Mouse (Mus musculus) G1E (cell line): ENCODE results near the gene Acp4. TPM values are rescaled to one million over a fixed set of nuclear protein-coding genes. Genes with fewer than 3 reads are reported as not detected.
A peak's percentile ranks its signal among the peaks of the same experiment; 100 is the strongest.
"Not testable (repeated sequence)": the region's sequence is repeated elsewhere in the genome, so short reads cannot be mapped to it uniquely, and the experiment has no call there.

Experiments
- ATAC-seq: 2 replicates; pipeline ENCODE4 v1.8.0; 2016; ENCODE audit warnings: mild to moderate bottlenecking; ENCODE audit not compliant: insufficient number of reproducible peaks, poor library complexity, low FRiP score, severe bottlenecking; ENCODE audit errors: extremely low read depth
- DNase-seq: peaks from one replicate; pipeline ENCODE4 v3.0.0; 2012; ENCODE audit warnings: low spot score
- H3K27me3 ChIP-seq: 2 replicates; pipeline ENCODE4 v1.6.1; 2012; ENCODE audit warnings: mild to moderate bottlenecking, low read length, inconsistent platforms; ENCODE audit not compliant: insufficient read depth
- H3K36me3 ChIP-seq: replicated peaks from 2 replicates; pipeline ENCODE3; 2012; ENCODE audit warnings: mild to moderate bottlenecking, inconsistent platforms
- H3K4me1 ChIP-seq: 2 replicates; pipeline ENCODE4 v1.6.1; 2012; ENCODE audit warnings: low read depth, low read length, inconsistent platforms, mixed read lengths; ENCODE audit not compliant: insufficient read depth
- H3K4me3 ChIP-seq: 2 replicates; pipeline ENCODE4 v1.5.1; 2012; ENCODE audit warnings: low read depth, mild to moderate bottlenecking, inconsistent platforms, low read length, moderate library complexity, mixed read lengths
- H3K9me3 ChIP-seq: replicated peaks from 2 replicates; pipeline ENCODE4 v1.6.1; 2012; ENCODE audit warnings: inconsistent platforms
- CTCF ChIP-seq: IDR thresholded peaks from 2 replicates; pipeline ENCODE4 v1.5.1; 2012; ENCODE audit warnings: low read depth, low read length, inconsistent platforms, mixed read lengths
- GATA1 ChIP-seq: IDR thresholded peaks from 2 replicates; pipeline ENCODE4 v1.6.1; 2012; ENCODE audit warnings: borderline replicate concordance, low read length, inconsistent platforms, mixed read lengths
- GATA2 ChIP-seq: IDR thresholded peaks from 2 replicates; pipeline ENCODE4 v1.6.1; 2012; ENCODE audit warnings: low read depth, low read length, inconsistent platforms, borderline replicate concordance
- POLR2AphosphoS5 ChIP-seq: IDR thresholded peaks from 2 replicates; pipeline ENCODE4 v1.6.1; 2012; ENCODE audit warnings: low read depth, low read length, inconsistent platforms; ENCODE audit not compliant: insufficient replicate concordance
- TAL1 ChIP-seq: conservative IDR thresholded peaks from 2 replicates; pipeline ENCODE4 v1.6.1; 2012; ENCODE audit warnings: low read depth, low read length, inconsistent platforms, mixed read lengths
- polyA plus RNA-seq: library from polyadenylated mRNA; stranded (reverse); fragments of >175 nt; gene quantifications from 2 replicates; pipeline ENCODE4 v1.2.3, GENCODE M21; 2012
- total RNA-seq, 2 experiments: library from RNA; stranded (forward) in 1 of 2; stranded (reverse) in 1 of 2; fragments of 200-1000 nt in 1 of 2; fragments of >200 nt in 1 of 2; fragmentation: Nextera tagmentation in 1 of 2; gene quantifications; 2 replicates each; pipeline ENCODE4 v1.2.3; 2014 to 2017

The Acp4 gene
- total and polyA plus RNA-seq, 3 experiments: not detected

DNA sequence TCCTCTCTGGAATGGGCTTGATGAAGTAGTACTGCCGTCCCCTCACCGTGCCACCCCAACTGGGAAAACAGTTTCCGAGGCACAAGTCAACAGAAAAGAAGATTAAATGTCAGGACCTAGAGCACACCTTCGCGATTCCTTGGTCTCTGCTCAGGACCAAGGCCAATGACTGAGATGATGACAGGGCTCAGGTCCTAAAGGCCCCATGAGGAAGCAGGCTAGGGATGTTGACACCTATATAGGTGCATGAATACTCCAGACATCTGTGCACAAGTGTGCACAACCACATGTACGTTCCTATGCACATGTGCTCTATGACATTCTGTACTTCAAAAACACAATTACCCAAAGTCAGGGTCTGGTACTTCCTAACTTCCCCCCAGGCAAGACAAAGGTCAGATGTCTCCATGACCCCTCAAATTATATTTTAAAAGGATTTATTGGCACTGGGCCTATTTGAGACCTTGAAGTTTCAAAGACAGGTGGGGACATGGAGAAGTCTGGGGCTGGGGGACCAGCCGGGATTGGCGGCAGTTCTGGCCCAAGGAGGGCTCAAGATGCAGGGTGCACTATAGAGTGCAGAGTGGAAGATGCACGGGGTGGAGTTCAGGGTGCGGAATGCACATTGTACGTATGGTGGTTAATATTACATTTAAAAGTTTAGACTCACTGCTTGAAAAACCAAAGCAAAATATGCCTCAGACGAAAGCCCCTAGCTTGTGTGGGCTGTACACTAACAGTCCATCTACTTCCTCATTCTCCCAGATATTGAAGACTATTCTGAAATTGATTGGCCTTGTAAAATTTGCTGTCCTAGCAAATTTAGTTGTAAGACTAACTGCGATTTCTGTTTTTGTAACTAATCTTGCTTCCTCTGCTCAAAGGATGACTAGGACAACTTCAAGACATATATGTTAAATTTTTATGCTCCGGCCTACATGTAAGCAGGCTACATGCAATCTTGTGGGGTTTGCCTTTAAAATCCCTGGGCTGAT lies 46.5 kb upstream of the Acp4 start:
- Histone ChIP-seq H3K4me3 (peak overlapping the region; percentile 87), H3K36me3 (peaks cover 7% of the 10 kb centered on the region), H3K4me1 (peaks cover 27% of the 10 kb centered on the region), H3K9me3 (no peaks in the 10 kb centered on the region), H3K27me3 (peaks cover 22% of the 10 kb centered on the region)
- DNase-seq: no peak
- TF ChIP-seq POLR2AphosphoS5: no peak
- no peak for TF ChIP-seq GATA2
- no peak for TF ChIP-seq TAL1
- TF ChIP-seq GATA1: no peak
- no peak for ATAC-seq

DNA sequence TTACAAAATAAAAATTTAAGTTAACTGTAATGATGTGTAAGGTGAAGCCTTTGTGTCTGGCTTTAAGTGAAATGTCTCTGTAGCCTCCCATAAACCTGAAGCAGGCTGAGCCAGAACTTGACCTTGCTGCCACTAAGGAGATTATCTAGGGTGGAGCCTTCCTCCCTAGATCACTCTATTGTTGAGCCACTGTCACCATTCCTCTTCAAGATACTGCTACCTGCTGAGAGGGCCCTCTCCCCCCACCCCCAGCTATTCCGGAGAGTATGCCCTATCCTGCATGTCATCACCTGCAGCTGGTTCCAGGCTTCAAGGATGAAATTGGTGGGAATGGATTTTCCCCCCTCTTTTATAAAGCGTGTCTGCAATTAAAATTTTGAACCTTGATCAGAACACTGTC lies 40.3 kb upstream of the Acp4 start:
- H3K36me3 ChIP-seq: not testable (repeated sequence)

DNA sequence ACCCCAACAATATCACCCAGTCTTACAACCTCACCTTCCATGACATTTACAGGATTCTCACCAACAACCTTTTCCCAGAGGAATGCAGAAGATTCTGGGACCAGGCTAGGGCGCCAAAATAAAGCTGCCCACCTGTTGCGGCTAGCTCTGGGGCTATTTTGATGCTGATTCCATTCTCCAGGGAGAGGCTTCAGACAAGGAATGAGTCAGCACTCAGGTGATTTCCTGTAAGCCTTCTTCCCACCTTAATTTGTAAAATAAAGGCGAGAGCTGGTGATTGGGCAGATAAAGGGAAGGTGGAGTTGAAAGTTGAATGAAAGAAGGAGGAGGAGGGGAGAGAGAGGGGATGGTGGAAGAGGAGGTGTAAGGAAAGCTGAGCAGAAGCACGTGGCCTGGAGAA lies 34.2 kb upstream of the Acp4 start:
- no peak for DNase-seq
- Histone ChIP-seq H3K4me3 (no peak overlapping the region), H3K9me3 (no peaks in the 10 kb centered on the region), H3K36me3 (no peaks in the 10 kb centered on the region), H3K4me1 (no peaks in the 10 kb centered on the region), H3K27me3 (peaks cover 24% of the 10 kb centered on the region)
- ATAC-seq: no peak
- TF ChIP-seq CTCF (no peak), POLR2AphosphoS5 (no peak), GATA2 (no peak)

More for the DNA sequence above, 40.3 kb upstream of the Acp4 start:
- peaks cover 16% of the 10 kb centered on the region for H3K27me3 ChIP-seq
- not testable (repeated sequence) for H3K4me1 ChIP-seq, H3K9me3 ChIP-seq, H3K4me3 ChIP-seq, DNase-seq, ATAC-seq

DNA sequence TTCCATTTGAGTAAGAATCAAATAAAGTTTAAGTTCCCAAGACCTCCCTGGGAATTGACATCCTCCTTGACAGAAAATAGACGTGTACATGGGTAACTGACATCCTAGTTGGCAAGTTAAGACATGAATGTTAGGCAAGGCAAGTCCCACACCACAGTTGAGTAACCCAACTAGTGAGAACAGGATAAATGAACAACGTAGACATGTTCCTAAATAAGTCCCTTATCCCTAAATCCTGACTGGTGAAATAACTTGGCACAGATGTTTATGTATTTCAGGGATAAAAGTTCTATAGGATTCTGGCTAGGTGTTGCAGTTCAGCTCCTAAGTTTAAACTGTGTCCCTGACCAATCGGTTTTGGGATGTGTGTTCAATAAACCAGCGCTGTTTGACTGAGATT lies 33.8 kb upstream of the Acp4 start:
- ATAC-seq: no peak
- peaks cover 21% of the 10 kb centered on the region for H3K27me3 ChIP-seq
- TF ChIP-seq TAL1 (no peak), POLR2AphosphoS5 (no peak), GATA2 (no peak), CTCF (no peak)
- H3K36me3 ChIP-seq: no peaks in the 10 kb centered on the region
- H3K4me1 ChIP-seq: no peaks in the 10 kb centered on the region
- H3K9me3 ChIP-seq: no peaks in the 10 kb centered on the region
- DNase-seq: no peak
- no peak overlapping the region for H3K4me3 ChIP-seq

DNA sequence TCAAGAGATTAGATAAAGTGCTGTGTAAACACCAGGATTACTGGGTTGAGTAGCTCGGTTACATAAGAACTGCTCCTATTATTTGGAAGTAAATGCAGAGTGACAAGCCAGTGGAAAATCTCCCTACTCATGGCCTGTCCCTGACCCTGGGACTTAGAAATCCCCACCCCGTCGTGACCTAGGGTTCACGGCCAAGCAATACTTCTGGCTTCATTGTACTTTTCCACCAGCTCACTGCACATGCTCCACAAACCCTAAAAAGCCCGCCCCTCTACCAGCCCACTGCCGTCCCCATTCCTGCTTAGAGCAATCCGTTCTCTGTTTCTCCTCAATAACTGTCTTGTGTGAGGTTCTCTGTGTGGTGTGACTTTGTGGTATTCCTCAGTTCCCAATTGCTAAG lies 30.6 kb upstream of the Acp4 start:
- TF ChIP-seq POLR2AphosphoS5 (no peak), CTCF (no peak), GATA1 (no peak), TAL1 (no peak), GATA2 (no peak)
- H3K27me3 ChIP-seq: peaks cover 23% of the 10 kb centered on the region
- ATAC-seq (no peak), DNase-seq (no peak)
- no peak overlapping the region for H3K4me3 ChIP-seq
- H3K9me3 ChIP-seq: no peaks in the 10 kb centered on the region
- no peaks in the 10 kb centered on the region for H3K4me1 ChIP-seq
- no peaks in the 10 kb centered on the region for H3K36me3 ChIP-seq

DNA sequence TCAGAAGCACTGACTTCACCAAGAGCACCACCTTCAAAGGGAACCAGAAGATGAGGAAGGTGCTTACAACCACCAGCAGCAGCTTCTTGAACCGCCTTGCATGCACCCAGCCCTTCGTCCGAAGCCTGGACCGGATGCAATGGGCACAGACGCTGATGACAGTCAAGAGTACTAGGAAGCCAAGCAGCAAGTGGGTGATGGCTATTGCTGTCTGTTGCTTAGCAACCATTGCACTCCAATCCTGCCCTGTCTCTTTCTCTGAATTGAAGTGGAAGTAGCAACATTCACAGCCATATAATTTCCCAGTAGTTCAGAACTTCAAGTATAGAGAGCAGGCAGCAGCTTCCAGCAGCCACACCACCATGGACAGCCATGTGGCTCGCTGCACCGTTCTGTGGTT lies 24.4 kb upstream of the Acp4 start:
- H3K4me1 ChIP-seq: no peaks in the 10 kb centered on the region
- no peak for ATAC-seq
- H3K27me3 ChIP-seq: peaks cover 15% of the 10 kb centered on the region
- no peak for DNase-seq
- H3K9me3 ChIP-seq: no peaks in the 10 kb centered on the region
- no peak overlapping the region for H3K4me3 ChIP-seq
- H3K36me3 ChIP-seq: no peaks in the 10 kb centered on the region
- TF ChIP-seq POLR2AphosphoS5: no peak
- no peak for TF ChIP-seq TAL1
- TF ChIP-seq GATA2: no peak
- TF ChIP-seq CTCF: no peak
- TF ChIP-seq GATA1: no peak

DNA sequence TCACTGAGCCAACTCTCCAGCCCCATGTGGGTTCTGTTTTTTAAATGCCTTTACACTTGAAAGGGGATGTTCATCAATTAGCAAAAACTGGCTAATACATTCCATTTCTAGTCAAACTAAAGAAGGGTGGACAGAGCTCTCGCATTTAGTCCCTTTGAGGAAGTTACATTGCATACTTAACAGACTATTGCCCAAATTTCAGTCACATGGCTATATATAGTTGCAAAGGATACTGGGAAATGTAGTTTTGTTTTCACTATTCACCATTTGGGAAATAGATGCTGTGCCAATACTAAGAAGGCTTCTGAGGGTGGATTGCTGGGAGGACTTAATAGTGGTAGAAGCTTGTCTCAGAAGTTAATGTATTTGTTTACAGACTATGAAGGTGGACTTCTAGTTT lies 23.8 kb upstream of the Acp4 start:
- no peak overlapping the region for H3K4me3 ChIP-seq
- no peak for TF ChIP-seq POLR2AphosphoS5
- TF ChIP-seq CTCF: no peak
- no peak for TF ChIP-seq GATA1
- no peak for TF ChIP-seq TAL1
- TF ChIP-seq GATA2: no peak
- DNase-seq: no peak
- peaks cover 15% of the 10 kb centered on the region for H3K27me3 ChIP-seq
- H3K4me1 ChIP-seq: no peaks in the 10 kb centered on the region; the same call in 1 of the 2 replicates
- H3K36me3 ChIP-seq: no peaks in the 10 kb centered on the region
- H3K9me3 ChIP-seq: no peaks in the 10 kb centered on the region
- no peak for ATAC-seq
